Mouse (Mus musculus): Measurements from ENCODE around the gene Ypel4.

The Ypel4 gene

DNA sequence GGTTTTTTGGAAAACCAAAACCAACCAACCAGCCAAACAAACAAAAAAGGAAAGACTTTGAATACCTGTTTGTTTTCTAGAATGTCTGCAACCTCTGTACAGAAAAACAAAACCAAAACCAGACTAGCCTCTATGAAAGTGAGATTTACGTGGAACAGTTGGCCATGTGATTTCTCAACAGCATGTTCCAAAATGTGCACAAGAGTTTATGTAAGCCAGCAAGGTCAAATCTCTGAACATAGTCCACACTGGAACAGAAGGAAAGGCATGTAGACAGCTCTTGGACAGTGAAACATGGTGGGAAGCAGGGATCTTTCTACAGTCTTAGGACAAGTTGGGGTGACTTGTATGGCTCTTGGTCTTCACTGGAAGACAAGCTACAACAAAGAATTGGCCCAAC lies 28.0 kb downstream of the Ypel4 start:
- DNase-seq (ENCODE audit: low spot score), result peak; percentile 37

- no peak for DNase-seq (ENCODE audit: low spot score)
These were observed 28.4 kb downstream of the Ypel4 start for GRCm38 (mm10) chr2:84762295-84762694.

- DNase-seq (ENCODE audit: low spot score), result peak; percentile 38
These were observed 29.0 kb downstream of the Ypel4 start for GRCm38 (mm10) chr2:84762818-84763217.

DNA sequence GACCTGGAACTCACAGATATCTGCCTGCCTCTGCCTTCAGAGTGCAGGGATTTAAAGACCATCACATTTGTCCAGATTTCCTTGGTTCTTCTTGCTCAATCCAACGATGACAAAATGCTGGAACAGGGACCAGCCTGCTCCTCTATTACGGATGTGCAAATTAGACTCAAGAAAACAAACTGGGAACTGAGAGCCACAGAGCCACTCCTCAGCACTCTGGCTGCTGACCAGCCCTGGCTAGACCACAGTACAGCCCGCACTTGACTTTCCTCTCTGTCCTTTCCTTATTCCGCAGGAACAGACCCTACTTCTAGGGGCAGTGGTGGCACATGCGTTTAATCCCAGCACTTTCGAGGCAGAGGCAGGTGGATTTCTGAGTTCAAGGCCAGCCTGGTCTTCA lies 36.6 kb downstream of the Ypel4 start:
- peak; percentile 37 for DNase-seq (ENCODE audit: low spot score)

DNA sequence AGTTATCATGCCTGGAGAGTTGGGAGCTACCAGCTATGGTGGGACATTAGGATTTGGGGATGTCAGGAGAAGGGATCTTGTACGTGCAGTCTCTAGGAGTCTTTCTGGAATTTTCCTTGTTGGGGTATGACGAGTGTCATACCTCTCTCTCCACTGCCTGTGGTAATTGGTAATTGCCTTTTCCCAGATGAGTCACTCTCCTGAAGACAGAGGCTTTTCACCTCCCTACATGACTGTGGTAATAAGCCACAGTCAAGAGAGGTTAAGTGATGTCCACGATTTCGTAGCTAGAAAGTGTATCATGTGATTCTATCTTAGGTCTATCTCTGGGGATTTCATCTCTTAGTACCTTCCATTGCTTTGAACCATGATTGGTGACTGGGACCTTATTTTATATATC lies 38.6 kb downstream of the Ypel4 start:
- DNase-seq (ENCODE audit: low spot score), result no peak

- no peak for DNase-seq (ENCODE audit: low spot score)
These were observed 39.3 kb downstream of the Ypel4 start for GRCm38 (mm10) chr2:84773195-84773594.

GRCm38 (mm10) chr2:84774751-84775150 lies 40.9 kb downstream of the Ypel4 start:
- no peak for DNase-seq (ENCODE audit: low spot score)

GRCm38 (mm10) chr2:84775241-84775640 lies 41.4 kb downstream of the Ypel4 start, which contains the start of gene Serping1:
TSS of gene Serping1 (minus strand) at chr2:84775444.
- no peak for DNase-seq (ENCODE audit: low spot score)

DNA sequence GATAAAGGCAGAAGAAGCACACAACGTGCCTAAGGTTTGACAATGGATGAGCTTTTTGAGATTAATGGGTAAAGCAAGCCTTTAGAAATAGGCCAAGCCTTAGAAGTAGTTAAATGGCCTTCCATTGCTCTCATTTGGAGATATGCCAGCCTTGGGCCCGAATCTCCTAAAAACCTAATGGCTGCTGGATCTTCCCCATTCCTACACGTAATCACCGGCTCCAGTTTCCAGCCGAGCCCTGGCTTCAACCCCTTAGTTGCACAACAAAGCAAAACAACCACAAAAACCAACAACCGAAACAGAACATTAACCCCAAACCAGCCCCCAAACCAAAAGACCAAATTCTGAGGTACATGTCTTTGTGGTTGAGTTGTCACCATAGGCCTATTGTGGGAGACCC lies 41.8 kb downstream of the Ypel4 start:
- DNase-seq (ENCODE audit: low spot score), result no peak

GRCm38 (mm10) chr2:84777706-84778105 lies 43.8 kb downstream of the Ypel4 start:
- DNase-seq (ENCODE audit: low spot score), result no peak

DNA sequence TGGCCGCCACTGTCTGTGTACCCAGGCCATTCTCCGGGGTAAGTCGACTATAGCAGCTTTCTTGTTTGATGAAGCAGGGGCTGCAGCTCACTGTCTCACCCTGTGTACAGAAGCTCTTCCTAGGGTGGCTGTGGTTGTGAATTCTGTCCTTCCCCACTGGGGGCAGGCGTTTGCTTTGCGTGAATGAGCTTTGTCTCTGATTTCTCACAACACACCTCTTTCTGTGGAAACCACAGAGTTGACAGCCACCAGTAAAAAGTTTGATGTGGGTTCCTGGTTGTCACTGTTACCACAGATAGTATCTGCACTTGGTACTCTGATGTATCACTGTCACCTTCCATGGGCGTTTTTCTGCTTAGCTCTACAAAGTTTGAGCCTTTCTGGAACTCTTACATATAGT lies 45.4 kb downstream of the Ypel4 start:
- DNase-seq (ENCODE audit: low spot score), result no peak

GRCm38 (mm10) chr2:84783315-84783714 lies 49.5 kb downstream of the Ypel4 start:
- DNase-seq (ENCODE audit: low spot score), result no peak

DNA sequence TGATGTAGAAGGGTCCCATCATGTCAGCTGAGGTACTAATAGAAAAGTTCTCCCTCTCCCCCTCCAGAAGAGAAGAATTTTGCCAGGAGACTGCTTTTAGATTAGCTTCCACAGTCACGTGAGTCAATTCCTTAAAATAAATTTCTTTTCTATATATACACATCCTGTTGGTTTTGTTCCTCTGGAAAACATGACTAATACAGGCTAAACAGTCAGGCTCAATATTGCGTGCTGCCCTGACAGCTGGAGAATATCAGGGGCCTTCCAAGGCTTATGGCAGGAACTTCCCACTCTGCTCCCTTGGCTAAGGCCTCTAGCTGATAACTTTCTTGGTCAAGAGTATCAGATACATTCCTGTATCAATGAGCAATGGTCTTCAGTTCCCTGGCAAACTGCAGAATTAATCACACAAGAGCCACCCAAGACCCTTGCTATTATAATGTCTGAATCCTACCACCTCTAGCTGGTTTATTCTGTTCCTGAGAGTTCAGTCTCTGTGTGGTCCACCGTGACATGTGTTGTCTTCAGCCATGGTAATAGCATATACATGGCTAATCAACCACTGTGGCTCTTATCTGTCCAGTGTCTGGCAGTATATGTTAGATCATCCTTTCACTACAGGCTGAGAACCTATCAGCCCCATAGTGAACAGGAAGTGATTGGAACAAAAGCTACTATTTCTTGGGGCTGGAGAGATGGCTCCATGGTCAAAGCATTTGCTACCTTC lies 50.1 kb downstream of the Ypel4 start:
- DNase-seq (ENCODE audit: low spot score), result no peak

All from adipocyte (in vitro differentiated cells).